14 mouse cellular contexts compared by ENCODE assay signal in genomic region chr1:161887679-161888260, GRCm38 (mm10).
"Had no signal": no experiment of that assay in that cellular context is flagged by ENCODE, and none has a peak within 500 bp of the region (broad histone marks: within the 10 kb centered on the region; RNA-seq: fewer than 3 reads in every experiment).

No protein-coding gene starts in this region.

- H3K9me3 ChIP-seq: limb, embryonic 13.5 days; liver, embryonic 12.5 days; midbrain, embryonic 10.5 days; neural tube, embryonic 15.5 days had no signal

- H3K9ac ChIP-seq: limb, embryonic 13.5 days; liver, embryonic 12.5 days; neural tube, embryonic 15.5 days had no signal

- ATAC-seq: intestine, postnatal 0 days; liver, embryonic 12.5 days had no signal

- H3K4me3 ChIP-seq: limb, embryonic 13.5 days; liver, embryonic 12.5 days; midbrain, embryonic 10.5 days; myocyte; neural tube, embryonic 15.5 days had no signal

- H3K27me3 ChIP-seq: limb, embryonic 13.5 days; liver, embryonic 12.5 days; neural tube, embryonic 15.5 days had no signal

- H3K36me3 ChIP-seq: limb, embryonic 13.5 days; liver, embryonic 12.5 days; midbrain, embryonic 10.5 days; neural tube, embryonic 15.5 days had no signal

- H3K27ac ChIP-seq: limb, embryonic 13.5 days; liver, embryonic 12.5 days; midbrain, embryonic 10.5 days; neural tube, embryonic 15.5 days had no signal

- H3K4me2 ChIP-seq: limb, embryonic 13.5 days; liver, embryonic 12.5 days; neural tube, embryonic 15.5 days had no signal

- H3K4me1 ChIP-seq: midbrain, embryonic 10.5 days; neural tube, embryonic 15.5 days had no signal

- DNase-seq: kidney, adult 8-10 months; kidney, postnatal 36 days; layer of hippocampus, adult 9-11 months; layer of hippocampus, postnatal 36 days; left cerebral cortex, postnatal 4 days; lung, adult 18-20 months; midbrain, embryonic 14.5 days; thymus, postnatal 36 days had no signal
